Mouse (Mus musculus): Measurements from ENCODE around the gene Zfp735. TPM values are rescaled to one million over a fixed set of nuclear protein-coding genes. Genes with fewer than 3 reads are reported as not detected.

Zfp735 gene
- polyA plus RNA-seq (2017; shearing (Covaris generic)) = not detected

DNA sequence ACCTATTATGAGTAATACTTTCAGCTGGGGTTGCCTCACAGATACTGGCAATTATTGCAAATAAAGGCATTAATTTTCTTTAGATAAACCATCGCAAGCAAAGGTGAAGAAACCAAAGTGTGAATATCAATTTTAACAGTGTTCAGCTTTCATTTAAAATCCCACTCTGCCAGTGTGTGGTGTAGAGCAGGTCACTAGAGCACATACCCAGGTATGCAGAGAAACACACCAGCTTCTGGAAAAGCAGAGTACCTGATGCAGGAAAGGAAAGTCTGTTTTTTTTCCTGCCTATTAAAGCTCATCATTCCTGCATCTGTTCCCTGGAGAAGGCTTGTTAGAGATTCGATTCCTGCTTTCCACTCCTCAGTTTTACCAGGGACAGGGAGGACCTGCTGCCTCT lies at the start of gene Zfp735:
TSS of gene Zfp735 (plus strand) at position 301 of the 400 bp plus-strand sequence.

Other genes with a start within 250 kb of the Zfp735 start
- under 1 TPM in 1 of 2 experiments, not detected in 1; 0.10 TPM for gene Olfr380, start 231.3 kb upstream of the Zfp735 start, polyA plus RNA-seq (2017; shearing (Covaris generic))
- gene Olfr381, start 197.2 kb upstream of the Zfp735 start, polyA plus RNA-seq (2017; shearing (Covaris generic)) = not detected
- gene Olfr382, start 171.6 kb upstream of the Zfp735 start, polyA plus RNA-seq (2017; shearing (Covaris generic)) = not detected
- gene Olfr385, start 95.8 kb upstream of the Zfp735 start, polyA plus RNA-seq (2017; shearing (Covaris generic)) = not detected
- under 1 TPM in 1 of 2 experiments, not detected in 1; 0.20 TPM for gene Olfr384, start 90.2 kb upstream of the Zfp735 start, polyA plus RNA-seq (2017; shearing (Covaris generic))
- gene Olfr389, start 91.9 kb downstream of the Zfp735 start, polyA plus RNA-seq (2017; shearing (Covaris generic)) = not detected
- under 1 TPM in 1 of 2 experiments, not detected in 1; 0.22 TPM for gene Olfr390, start 94.2 kb downstream of the Zfp735 start, polyA plus RNA-seq (2017; shearing (Covaris generic))
- not detected for gene Olfr391-ps, start 114.3 kb downstream of the Zfp735 start, polyA plus RNA-seq (2017; shearing (Covaris generic))
- under 1 TPM in 1 of 2 experiments, not detected in 1; 0.06 TPM for gene Olfr392, start 128.3 kb downstream of the Zfp735 start, polyA plus RNA-seq (2017; shearing (Covaris generic))
- not detected for gene Olfr393, start 162.7 kb downstream of the Zfp735 start, polyA plus RNA-seq (2017; shearing (Covaris generic))
- gene Olfr394, start 202.0 kb downstream of the Zfp735 start, polyA plus RNA-seq (2017; shearing (Covaris generic)) = not detected
- gene Olfr395, start 220.5 kb downstream of the Zfp735 start, polyA plus RNA-seq (2017; shearing (Covaris generic)) = not detected
- under 1 TPM in 1 of 2 experiments, not detected in 1; 0.20 TPM for gene Olfr23, start 247.9 kb downstream of the Zfp735 start, polyA plus RNA-seq (2017; shearing (Covaris generic))